Mouse (Mus musculus) 3T3-L1 (cell line): ENCODE data around the gene Dzip3.

ENCODE experiments used
- DNase-seq: peaks from one replicate; pipeline ENCODE4 v3.0.0-alpha.2; 2015; ENCODE audit warnings: low read depth, low spot score

Dzip3 gene

DNA sequence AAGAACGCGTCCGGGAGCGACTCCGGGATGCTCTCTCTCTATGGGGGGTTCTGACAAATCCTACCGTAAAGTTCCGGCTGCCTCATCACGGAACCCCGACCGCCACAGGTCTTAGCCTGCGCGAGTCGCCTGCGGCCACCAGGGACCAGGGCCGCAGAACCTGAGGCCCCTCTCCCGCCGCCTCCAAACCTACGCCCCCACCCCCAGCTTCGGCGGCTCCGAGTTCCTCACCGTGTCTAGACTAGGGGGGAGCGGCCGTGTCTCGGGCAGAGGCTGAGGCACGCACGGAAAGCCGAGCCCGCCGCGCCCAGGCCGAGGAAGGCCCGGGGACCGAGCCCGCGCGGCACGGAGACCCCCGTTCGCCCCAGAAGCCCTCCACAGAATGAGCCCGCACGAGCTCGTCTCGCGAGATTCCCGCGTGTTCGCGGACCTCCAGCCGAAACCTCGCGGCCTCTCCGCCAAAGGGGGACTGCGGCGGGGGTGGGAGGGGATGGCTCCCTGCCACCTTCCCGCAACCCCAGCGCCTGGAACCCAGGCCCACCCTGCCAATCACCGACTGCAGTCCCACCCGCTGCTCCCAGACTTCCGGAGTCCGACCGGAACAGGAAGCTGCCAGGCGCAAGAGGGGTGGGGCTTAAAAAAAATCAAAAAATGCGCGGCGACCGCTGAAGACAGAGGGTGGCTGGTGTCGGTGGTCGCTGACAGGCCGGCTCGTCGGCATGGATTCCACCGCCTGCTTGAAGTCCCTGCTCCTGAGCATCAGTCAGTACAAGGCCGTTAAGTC is at the start of gene Dzip3, which contains the start of gene Cip2a:
Gene Dzip3, minus strand, starts transcription at position 607 of the 784 bp plus-strand sequence.
Gene Cip2a, plus strand, starts transcription at position 627 of the 784 bp plus-strand sequence.
- DNase-seq: peak; percentile 94

DNA sequence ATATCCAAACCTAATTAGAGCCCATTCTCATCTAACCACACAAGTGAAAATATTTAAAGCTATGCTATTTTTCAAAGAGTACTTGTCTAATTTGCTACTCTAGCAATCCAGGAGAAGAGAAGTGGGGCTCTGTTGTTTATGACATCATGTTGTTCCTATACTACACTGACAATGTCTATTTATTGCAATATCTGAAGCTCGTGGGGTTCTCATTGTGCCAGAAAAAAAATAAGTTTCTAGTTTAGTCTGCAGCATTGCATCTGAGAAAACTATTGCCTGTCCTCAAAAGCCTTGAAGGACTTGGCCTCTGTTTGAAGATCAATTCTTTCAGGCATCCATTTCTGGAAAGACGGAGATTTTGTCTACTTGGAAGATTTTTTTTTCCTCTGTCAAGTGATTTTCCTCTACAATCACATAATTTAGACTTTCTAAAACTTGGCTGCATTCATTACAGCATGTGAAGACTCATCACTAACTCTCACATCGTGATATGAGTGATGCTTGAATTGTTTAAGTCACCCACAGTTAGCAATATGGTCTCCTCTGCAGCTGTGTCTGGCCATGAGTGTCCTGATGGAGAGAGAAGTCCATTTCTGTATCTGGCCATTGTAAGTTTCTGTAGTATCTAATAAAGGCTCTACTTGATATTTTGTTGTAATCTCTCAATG is 46.7 kb upstream of the Dzip3 start:
- DNase-seq: no peak

DNA sequence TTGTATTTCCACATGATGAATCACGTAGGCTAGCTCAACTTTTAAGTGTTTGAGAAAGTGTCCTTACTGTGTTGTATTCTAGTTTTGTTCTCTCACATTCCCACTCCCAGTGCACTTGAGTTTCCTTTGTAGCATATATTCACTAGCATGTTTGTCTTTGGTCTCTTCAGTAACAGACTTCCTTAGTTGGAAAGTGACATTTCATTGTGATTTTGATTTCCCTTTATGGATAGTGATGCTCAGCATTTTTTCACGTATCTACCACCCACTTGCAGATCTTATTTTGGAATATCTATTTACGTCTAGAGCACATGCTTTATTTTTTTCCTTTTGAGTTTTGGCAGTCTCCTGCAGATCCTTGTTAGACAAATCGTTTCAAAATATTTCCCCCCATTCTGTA is 43.8 kb upstream of the Dzip3 start:
- DNase-seq: no peak

DNA sequence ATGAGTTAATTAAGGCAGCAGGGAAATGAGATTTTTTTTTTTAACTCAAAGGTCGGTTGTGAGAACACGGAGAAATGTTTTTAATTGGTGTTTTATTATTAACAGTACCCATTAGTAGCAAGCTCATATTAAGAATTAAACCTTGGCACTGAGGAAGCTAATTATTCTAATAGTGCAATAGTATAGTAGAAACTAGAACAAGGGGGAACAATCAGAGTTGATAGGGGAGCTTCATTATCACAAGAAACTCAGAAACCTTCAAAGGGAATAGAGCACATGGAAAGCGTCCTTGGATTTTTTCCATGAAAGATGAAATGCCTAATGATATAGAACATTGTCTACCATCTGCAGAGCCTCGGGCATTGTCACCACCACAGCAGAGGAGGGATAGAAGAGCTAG is 41.9 kb upstream of the Dzip3 start:
- no peak for DNase-seq

DNA sequence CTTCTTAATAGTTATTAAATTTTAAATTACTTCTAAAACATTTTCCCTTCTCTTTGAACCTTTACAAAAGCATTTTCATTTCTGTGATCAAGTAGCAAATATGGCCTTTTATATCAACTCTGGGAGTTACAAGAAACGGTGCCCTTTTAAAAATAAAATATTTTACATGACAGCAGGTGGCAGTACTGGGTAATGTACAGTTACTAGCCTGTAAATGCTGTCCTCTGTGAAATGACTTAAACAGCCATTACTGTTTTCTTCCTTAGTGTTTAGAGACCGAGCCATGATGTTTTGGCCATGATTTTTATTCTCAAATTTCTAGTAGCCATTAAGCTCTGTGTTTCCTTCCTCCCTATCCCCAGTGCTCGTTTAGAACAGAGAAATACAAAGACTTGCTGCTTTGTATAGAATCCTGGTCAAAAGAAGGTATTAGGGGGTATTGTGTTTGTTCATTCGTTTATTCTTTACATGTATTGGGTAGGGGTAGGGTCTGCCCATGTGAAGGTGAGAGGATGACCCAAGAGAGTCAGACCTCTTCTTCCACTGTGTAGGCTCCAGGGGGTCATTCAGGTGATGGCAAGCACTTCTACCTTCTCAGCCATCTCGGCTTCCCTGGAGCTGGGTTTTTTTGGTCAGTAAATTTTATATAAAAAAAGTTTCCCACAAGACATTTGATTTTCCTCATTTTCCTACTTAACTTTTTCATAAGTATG is 22.8 kb upstream of the Dzip3 start:
- DNase-seq: peak; percentile 62

DNA sequence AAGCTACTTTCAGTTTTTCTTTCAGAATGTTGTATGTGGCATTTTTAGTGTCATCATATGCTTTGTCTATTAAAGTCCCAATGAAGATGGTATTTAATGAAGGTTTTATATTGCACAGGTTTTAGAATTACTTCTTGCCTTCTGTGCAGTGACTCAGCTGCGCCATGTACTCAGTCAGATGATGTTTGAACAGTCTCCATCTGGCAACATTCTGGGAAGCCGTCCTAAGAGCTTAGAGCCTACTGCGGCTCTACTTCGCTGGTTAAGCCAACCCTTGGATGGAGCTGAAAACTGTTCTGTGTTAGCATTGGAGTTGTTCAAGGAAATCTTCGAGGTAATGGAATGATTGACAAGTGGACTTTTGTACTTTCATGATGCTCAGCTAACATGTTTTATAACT is 10.2 kb upstream of the Dzip3 start:
- no peak for DNase-seq

DNA sequence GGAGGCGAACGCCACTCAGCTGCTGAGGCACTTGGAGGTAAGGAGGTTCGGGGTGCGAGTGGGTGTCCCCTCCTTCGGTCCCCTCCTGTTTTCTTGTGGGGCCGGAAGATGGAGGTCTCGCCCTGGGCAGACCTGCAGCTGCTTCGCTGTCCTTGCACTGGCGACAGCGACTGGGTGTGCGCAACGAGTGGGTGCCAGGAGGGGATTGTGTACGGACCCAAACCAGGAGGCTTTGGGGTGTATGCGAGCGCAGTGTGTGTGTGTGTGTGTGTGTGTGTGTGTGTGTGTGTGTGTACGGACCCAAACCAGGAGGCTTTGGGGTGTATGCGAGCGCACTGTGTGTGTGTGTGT is 353 bp upstream of the Dzip3 start:
- no peak for DNase-seq

DNA sequence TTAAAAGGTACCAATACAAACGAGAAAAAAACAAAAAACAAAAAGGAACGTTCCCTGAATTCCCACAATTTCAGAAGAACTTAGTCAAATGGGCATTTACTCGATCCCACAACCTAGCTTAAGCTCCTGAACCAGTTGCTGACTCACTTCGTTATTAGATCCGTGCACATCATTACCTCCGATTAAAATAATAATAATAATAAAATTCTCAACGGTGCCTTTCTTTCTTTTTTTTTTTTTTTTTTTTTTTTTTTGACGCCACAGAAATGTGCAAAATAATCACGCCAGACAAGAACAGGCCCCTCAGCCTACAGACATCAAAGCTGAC is 770 bp downstream of the Dzip3 start:
- DNase-seq: no peak

DNA sequence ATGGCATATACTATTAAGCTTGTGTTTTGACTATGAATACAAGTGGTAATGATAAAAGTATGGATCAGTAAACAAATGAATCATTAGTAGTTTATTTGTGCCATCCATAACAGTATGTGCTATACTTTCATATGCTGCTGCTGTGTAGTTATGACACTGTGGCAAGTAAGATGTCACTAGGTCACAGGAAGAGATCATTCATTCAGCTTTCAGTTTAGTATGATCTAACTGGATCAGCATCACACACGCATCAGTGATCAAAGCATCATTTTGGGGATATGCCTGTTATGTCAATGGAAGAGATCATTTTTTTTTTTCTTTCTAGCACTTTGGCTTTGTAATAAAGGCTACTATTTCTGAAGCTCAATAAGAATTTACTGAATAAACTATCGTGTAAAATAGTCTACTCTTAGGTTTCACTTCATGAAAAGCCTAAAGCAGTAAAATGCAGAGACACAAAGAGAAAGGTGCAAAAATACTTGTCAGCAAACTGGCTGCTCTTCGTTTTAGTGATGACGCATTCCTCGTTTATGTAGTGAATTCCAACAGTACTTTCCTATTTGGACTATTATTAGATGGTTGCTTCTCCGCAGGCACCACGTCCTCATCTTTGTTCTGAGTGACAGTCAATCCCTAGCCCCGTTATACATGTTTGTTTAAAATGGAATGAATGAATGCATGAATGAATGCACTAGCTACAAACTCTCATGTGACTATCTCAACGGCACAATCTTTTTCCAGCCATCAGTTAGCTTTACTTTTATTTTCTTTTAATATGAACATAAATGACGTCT is 1.3 kb downstream of the Dzip3 start:
- peak; percentile 58 for DNase-seq

DNA sequence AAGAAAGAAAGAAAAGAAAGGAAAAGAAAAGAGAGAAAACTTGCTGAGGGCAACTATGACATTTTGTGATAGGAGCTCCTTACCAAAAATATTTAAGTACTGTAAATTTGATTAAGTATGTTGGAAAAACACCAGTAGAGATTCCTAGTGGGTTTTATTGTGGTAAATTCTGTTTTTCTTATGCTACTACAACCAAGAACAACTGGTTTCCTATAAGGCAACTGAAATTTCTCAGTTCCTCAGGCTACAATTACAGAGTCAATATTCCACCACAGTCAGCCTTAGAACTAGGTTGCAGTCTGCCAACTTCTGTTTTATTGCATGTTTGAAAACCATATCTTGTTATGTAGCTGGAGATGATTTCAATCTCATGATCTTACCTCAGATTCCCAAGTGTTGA is 4.3 kb downstream of the Dzip3 start:
- DNase-seq: no peak

DNA sequence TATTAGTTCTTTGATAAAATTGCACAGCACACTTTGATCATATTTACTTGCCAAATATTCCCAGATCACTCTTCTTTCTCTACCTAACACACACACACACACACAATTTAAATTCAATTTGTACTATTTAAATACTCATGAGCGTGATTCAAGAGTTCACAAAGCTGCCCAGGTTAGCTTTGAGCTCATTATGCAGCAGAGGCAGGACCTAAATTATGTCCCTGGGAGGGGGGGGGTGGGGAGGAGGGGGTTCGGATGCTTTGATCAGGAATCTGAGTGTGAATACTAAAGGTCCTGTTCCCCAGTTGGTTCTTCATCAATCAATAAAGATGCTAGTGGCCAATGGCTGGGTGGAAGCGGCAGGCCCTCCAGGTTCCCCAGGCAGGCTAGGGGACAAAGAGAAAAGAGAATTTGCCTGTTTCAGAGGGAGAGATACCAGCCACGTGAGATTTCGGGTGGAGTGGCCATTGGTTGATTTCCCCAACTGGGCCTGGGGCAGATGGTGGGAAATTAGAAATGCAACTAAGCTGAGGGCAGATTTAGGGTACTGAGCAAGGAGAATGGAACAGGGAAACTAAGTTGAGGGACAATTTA is 8.8 kb downstream of the Dzip3 start:
- DNase-seq: no peak

DNA sequence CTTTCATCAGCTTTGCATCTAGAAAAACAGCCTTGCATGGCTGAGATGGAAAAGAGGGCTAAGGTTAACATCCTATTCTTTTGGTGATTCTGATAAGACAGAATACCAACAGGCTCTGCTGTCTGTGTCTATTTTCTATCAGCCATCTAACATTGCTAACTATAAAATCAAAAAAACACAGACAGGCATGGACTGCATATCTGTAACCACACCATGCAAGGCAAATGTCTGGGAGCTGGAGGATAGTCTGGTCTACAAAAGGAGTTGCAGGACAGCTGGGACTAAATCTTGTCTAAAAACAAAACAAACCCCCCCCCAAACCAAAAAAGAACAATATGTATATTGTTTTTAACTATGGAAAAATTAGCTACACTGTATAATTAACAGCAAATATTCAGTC is 14.0 kb downstream of the Dzip3 start:
- no peak for DNase-seq

DNA sequence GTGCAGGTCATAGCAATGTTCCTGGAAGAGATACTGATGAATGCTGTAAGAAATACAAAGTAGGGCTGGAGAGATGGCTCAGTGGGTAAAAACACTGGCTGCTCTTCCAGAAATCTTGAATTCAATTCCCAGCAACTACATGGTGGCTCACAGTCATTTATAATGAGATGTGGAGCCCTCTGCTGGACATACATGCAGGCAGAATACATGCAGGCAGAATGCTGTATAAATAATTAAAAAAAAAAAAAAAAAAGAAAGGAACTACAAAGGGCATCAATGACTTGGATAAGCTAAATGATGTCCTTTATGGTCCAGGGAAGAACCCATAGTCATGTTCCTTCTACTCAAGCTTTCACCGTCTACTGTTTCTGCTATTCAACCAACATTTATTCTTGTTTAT is 20.4 kb downstream of the Dzip3 start:
- peak; percentile 76 for DNase-seq

DNA sequence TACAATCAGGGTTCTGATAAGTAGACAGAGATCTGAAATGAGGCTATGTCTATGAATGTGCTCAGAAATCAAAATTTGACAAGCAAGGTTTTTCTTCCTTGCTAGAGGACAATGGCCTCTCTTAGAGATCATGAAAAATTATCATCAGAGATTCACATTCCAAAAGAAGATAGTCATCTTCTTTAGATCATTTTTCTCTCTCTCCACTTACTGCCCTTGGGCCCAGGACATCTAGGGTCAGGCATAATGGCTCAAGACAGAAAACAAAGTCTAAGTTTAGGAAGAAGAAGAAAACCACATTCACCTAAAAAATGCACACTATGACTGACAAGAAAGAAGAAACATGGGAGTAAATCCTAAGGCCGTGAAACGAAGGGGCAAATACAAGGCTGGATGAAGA is 21.0 kb downstream of the Dzip3 start:
- peak; percentile 10 for DNase-seq

DNA sequence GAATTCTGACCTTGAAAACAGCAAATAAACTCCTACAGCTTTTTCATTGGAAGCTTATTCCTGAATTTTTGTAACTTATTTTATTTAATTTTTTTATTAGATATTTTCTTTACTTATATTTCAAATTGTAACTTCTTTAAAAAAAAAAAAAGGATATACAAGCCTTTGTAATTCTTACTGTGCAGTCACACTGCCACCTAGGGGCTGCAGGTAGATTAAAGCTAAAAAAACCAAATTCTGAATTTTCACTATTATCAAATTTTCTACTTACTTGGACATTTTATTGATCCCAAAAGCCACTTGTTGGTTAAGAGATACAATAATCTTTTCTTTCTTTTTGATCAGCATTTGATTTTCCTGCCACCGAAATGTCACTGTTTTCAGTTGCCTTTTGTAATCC is 52.2 kb downstream of the Dzip3 start:
- DNase-seq: peak; percentile 61

DNA sequence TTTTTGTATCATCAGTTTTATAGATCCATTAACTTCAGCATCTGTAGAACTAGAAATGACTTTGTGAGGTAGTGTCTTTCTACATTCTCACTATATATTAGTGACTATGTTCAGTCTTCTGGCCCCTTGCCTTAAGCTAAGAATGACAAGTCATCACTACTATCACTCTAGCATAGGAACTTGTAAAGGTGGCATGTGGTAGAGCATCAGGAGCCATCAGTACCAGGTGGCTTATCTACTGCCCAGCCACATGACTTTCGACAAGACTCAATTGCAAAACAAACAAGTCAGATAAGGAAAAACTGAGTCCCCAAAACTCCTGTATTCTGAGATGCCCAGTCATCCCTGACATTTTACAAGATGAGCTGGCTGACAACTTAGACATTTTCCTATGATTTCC is 70.2 kb downstream of the Dzip3 start:
- no peak for DNase-seq

DNA sequence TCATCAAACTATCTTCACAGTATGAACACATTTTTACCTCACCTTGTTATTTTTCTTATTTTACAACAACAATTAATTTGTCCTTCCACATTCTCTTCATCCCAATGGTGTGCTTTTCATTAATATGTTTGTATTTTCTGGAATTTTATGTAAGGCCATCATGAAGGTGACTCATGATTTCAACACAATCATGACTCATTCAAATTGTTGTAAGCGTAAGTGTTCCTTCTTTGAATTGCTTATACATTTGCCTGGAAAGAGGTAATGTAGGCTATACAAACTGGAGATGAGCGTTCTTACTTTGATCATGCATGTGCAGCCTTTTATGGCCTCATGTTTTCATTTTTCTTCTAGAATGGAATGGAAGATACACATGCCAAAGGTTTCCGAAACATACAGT is 80.8 kb downstream of the Dzip3 start:
- DNase-seq: peak; percentile 77

DNA sequence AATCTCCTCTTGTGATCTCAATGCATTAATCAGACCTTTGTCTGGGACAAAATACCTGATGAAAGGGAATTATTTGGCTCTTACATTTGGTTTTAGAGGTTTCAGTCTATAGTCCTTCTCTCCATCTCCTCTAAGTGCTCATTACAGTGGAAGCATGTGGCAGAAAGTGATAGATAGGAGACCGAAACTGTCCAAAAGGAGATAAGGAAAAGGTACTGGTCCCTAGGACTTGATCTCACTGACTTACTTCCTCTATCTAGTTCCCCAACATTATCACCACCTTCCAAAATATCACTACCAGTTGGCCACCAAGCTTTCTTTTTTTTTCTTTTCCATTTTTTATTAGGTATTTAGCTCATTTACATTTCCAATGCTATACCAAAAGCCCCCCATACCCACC is 82.8 kb downstream of the Dzip3 start:
- no peak for DNase-seq

DNA sequence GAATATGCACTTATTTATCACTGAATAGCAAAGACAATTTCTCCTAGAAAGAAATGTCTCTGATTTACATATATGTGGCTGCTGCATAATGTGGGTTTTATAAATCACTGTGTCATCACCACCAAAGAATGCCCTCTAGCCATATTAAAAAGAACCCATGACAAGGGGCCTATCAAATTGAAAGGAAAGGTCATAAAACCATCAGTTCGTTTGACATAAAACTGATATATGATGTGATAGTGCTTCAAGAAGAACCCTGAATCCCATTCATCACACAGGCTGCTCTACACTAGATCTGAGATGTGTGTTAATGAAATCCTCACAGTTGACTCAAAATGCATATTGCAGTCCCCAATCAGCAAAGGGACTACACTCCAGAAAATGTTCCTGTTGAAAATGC is 94.1 kb downstream of the Dzip3 start:
- DNase-seq: no peak

DNA sequence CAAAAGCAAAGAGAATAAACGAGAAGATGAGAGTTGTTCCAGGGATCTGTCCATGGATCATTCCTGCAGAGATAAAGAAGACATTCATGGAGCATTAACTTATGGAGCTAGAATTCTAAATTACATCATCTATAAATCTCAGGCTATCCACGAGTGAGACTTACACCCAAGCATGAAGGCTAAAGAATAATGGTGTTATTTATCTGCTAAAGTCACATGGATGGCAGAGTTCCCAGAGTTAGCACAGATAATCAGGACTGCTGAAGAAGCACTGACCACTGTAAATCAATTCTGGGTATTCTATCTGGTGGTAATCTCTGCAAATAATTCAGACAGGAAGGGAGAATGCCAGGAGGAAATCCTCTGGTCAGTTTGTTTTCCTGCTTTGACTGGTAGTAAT is 103.2 kb downstream of the Dzip3 start:
- no peak for DNase-seq
